Mouse (Mus musculus): ENCODE data around the gene Pik3c2b.

The Pik3c2b gene

DNA sequence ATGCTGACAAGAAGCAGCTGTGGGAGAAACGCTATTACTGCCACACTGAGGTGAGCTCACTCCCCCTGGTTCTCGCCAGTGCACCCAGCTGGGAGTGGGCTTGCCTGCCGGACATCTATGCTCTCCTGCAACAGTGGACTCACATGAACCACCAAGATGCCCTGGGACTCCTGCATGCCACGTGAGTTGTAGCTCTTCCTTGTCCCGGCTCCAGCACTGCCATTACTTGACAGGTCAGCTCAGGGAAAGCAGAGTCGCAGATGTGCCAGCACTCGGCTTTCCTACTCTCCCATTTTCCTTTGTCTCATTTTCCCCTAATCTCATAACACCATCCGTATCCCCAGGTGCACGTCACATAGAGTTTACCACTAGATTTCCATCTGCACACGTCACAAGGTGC is 42.7 kb downstream of the Pik3c2b start:
- in situ Hi-C loops (cut with MboI, MseI) = no loop called here

DNA sequence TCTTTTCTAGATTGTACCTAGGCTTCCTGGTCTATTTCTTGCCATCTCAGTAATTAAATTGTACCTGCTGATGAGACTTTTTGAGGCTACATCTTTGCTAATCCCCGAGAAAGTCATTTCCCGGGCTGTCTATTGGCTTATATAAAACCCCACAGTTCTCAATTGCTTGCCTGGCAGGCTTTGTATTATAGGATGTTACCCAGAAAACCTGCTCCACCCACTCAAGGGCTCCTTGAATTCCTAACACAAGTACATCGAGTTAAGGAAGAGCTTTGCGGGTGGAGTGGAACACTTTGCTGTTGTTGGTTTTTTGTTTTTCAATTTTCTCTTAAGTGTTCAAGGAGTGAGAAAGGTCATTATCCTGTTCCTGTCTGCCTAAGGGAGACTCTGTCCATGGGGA is 43.9 kb downstream of the Pik3c2b start:
- in situ Hi-C loops (cut with MboI, MseI) = no loop called here

DNA sequence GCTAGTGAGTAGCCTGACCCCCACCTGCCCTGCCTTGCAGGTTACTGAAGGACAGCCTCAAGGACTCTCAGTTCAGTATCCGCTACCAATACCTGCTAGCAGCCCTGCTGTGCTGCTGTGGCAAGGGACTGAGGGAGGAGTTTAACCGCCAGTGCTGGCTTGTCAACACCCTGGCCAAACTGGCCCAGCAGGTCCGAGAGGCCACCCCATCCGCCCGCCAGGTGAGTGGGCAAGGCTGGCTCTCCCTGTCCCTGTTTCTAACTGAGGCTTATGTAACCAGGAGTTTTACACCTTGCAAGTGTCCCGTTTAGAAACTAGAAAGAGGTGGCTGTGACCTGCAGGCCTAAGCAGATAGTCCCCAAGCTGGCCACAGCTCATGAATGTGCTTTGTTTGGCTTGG is 45.2 kb downstream of the Pik3c2b start:
- in situ Hi-C loops (cut with MboI, MseI) = loop anchor here (5.0 kb wide), 1 partner anchor 38 kb away; no protein-coding TSS in a partner anchor

DNA sequence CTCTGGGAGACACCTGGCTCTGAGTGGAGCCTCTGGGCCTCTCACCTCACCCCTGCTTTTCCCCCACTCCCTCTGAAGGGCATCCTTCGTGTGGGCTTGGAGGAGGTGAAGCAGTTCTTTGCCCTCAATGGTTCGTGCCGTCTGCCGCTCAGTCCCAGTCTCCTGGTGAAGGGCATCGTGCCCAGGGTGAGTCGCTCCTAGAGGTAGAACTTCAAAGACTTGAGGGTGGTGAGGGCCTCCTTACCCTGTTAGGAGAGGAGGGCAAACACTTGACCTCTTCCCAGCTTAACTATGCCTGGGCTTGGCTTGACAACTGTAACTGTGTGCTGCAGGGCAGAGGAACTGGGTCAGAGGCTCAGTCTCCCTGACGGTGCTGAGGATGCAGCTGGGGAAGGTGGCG is 46.0 kb downstream of the Pik3c2b start:
- in situ Hi-C loops (cut with MboI, MseI) = loop anchor here (5.0 kb wide), 1 partner anchor 39 kb away; no protein-coding TSS in a partner anchor

DNA sequence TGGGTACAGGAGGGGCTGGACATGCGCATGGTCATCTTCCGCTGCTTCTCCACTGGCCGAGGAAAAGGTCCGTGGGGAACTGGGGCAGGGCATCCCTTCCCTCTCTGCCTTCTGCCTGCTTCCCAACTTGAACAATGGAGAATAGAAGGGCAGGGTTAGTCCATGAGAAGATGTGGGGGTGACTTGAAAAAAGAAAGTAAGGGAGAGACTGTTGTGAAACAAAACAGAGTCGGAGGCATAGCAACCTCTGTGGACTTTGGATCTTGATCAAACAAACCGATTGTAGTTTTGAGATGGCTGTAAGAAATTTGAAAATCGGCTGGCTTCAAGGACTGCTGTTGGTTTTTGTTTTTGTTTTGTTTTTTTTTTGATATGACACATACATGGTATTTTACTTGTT is 48.3 kb downstream of the Pik3c2b start:
- in situ Hi-C loops (cut with MboI, MseI) = loop anchor here (5.0 kb wide), 1 partner anchor 41 kb away; no protein-coding TSS in a partner anchor

GRCm38 (mm10) chr1:133100980-133101798 is 55.7 kb downstream of the Pik3c2b start:
- in situ Hi-C loops (cut with MboI, MseI) = no loop called here

DNA sequence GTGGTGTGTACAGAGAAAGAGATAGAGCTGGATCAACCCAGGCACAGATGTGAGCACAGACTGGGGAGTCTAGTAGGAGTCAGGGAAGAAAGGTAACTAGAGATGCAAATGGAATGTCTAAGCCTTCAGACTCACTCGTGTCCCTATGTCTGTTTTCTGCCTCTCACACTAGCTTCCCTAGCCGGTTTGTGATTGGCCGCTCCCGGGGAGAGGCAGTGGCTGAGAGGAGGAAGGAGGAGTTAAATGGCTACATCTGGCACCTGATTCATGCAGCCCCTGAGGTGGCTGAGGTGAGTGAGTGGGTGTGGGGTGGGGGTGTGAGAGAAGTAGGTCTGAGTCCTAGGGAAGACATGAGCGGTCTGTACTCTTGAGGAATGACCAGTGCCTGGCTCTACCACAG is 56.6 kb downstream of the Pik3c2b start:
- in situ Hi-C loops (cut with MboI, MseI) = no loop called here

DNA sequence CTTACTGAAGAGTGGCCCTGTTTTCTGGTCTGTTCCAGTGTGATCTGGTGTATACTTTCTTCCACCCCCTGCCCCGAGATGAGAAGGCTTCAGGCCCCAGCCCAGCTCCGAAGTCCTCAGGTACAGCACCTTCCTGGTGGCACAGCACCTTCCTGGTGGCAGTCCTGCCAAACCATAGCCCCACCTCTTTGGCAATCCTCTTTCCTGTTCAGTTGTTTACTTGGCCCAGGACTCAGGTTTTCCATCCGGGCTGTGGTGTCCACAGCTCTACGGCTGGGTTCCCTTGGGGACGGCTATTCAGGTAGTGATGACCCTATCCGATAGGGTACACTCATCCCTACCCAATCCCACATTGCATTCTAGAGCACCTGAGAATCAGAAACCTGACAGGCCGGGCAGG is 57.8 kb downstream of the Pik3c2b start:
- in situ Hi-C loops (cut with MboI, MseI) = no loop called here

- in situ Hi-C loops (cut with MboI, MseI) = no loop called here
Observed at GRCm38 (mm10) chr1:133103871-133104270, 58.4 kb downstream of the Pik3c2b start.

GRCm38 (mm10) chr1:133116108-133116507 is 70.6 kb downstream of the Pik3c2b start:
- in situ Hi-C loops (cut with MboI, MseI) = no loop called here

DNA sequence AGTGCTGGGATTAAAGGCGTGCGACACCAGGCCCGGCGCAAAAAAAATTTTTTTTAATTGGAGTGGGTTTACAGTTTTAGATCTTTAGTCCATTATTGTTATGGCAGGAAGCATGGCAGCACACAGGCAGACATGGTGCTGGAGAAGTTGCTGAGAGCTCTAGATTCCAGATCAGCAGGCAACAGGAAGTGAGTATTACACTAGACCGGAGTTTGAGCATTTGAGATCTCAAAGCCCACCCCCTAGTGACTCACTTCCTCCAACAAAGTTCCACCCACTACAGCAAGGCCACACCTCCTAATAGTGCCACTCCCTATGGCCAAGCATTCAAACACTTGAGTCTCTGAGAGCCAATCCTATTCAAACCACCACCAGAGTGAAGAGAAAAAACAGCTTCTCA is 72.7 kb downstream of the Pik3c2b start:
- in situ Hi-C loops (cut with MboI, MseI) = no loop called here

DNA sequence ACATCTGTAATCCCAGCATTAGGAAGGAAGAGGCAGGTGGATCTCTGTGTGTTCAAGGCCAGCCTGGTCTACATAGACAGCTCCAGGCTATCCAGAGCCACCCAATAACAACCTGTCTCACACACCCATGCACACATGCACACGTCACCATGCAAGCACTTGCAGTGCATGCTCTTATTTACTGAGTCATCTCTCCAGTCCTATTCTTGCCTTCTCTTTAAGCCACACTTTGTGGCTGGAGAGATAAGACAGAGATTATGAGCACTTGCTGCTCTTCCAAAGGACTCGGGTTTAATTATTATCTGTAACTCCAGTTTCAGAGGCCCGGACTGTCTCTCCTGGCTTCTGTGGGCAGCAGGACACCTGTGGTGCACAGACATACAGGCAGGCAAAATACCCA is 73.4 kb downstream of the Pik3c2b start:
- in situ Hi-C loops (cut with MboI, MseI) = no loop called here

- in situ Hi-C loops (cut with MboI, MseI) = no loop called here
Observed at GRCm38 (mm10) chr1:133119931-133120712, 74.7 kb downstream of the Pik3c2b start.

DNA sequence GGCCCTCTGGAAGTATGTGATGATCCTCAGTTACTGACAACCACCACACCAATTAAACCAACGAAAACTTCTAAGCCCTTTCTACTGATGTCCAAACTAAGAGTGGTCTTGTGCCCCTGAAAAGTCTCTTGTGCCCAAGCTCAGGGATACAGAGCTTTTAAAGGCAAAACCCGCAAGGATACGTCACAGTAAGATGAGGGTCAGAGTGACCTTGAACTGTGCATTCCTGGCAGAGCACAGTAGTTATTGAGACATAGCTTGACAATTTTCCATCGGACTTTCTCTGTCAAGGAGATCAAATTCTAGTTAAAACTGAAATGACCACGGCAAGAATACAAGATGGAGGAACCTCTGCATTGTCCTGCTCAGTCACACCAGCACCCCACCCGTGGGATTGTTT is 75.8 kb downstream of the Pik3c2b start:
- in situ Hi-C loops (cut with MboI, MseI) = no loop called here

GRCm38 (mm10) chr1:133124137-133124536 is 78.7 kb downstream of the Pik3c2b start:
- in situ Hi-C loops (cut with MboI, MseI) = no loop called here

DNA sequence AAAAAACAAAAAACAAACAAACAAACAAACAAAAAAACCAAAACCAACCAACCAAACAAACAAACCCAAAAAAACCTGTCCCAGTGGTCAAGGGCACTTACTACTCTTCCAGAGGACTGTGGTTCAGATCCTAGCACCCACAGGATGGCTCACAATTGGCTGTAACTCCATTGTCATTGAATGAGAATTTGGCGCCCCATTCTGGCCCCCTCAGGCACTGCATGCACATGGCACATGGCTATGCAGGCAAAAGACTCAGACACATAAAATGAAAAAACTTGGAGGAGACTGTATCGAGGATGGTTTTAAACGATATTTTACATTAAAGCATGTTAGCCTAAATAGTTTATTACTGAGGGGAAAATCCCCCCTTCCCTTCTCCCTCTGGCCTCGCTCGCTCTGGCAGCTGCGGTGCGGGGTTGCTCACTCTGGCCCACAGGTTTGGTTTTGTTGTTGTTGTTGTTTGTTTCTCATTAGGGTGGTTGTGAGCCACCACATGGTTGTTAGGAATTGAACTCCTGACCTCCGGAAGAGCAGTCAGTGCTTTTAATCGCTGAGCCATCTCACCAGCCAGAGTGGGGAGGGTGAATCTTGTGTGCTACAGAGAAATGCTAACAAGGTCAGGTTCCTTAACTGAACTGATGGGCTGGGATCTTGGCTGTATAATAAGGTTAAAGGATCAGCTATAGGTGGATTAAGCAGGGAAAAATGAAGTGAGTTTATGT is 80.3 kb downstream of the Pik3c2b start:
- in situ Hi-C loops (cut with MboI, MseI) = no loop called here

DNA sequence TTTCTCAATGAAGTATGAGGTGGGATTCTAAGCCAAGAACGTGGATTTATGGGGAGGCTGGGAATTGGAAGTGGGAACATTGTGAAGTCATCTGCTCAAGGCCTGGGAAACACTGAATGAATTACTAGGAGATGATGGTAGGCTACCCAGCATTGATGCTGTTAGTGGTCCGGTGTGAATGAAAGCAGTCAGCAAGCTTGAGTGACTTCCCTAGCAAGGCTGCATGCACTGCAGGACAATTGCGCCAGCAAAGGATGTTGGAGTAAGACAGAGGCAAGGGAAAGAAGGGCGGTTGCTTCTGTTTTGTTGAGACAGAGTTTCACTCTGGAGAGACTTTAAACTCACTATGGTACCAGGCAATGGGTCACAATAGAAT is 80.9 kb downstream of the Pik3c2b start:
- in situ Hi-C loops (cut with MboI, MseI) = no loop called here

GRCm38 (mm10) chr1:133127328-133127727 is 81.9 kb downstream of the Pik3c2b start:
- in situ Hi-C loops (cut with MboI, MseI) = no loop called here

- in situ Hi-C loops (cut with MboI, MseI) = loop anchor here (5.0 kb wide), 1 partner anchor 87 kb away; no protein-coding TSS in a partner anchor
Observed at GRCm38 (mm10) chr1:133129471-133130221, 84.2 kb downstream of the Pik3c2b start.

DNA sequence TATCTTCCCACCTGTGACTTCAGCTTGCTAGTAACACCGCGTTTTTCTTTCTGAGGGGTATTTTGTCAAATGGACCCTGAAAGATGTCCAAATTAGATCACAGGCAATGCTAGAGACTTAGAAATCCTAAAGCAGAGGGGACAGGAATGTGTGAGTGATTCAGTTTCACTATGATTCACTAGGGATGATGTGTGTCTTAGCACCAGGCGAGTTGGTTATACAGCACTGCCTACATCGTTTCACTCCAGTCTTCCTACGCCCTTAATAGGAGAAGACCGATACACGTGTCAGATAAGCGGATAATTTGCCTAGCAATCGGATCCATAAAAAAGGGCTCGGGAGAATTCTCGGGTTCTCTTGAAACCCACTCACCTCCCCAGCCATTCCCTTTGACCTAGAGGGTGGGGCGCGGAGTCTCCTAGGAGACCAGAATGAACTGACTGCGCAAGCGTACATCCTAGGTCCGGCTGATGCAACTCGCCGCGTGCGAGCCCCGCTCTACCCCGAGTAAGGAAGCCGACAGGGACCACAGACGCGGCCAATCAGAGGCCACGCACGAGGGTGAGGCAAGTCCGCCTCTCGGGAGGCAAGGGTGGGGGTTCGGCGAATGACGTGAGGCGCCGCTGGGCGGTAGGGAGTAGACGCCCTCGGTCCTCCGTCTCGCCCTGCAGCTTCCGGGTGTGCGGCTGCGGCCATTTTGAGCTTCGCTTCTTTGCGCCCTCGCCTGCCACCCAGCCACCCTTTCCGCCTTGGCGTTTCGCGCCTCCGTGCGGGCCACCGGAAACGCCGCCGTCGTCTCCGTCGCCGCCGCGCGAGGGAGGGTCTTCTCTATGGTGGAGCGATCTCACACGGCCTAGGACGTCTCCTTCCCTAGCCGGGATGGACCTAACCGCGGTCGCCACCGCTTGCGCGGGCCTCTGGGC is 85.4 kb downstream of the Pik3c2b start, which contains the start of gene Ppp1r15b:
TSS of gene Ppp1r15b (plus strand) at position 506 of the 923 bp plus-strand sequence.
- in situ Hi-C loops (cut with MboI, MseI) = loop anchor here (5.0 kb wide), 1 partner anchor 89 kb away; no protein-coding TSS in a partner anchor

Data from T-helper 2 cell (primary cell).